Mouse (Mus musculus) frontal cortex, adult 2 months (tissue): Measurements from ENCODE around the gene Btg4. TPM values are rescaled to one million over a fixed set of nuclear protein-coding genes. Genes with fewer than 3 reads are reported as not detected.
A peak's percentile ranks its signal among the peaks of the same experiment; 100 is the strongest.

Source experiments
- DNase-seq, 2 experiments: peaks; one replicate each; pipeline ENCODE4 v3.0.0; 2022; ENCODE audit warnings: low spot score in 1 of 2; ENCODE audit errors: extremely low spot score in 1 of 2
- polyA plus RNA-seq: library from polyadenylated mRNA; depleted of rRNA; stranded (reverse); fragments of >200 nt; gene quantifications from 2 replicates; pipeline ENCODE4 v1.2.3, GENCODE M21; 2012; rRNA removed

Btg4 gene
- polyA plus RNA-seq, 1 experiment: not detected

DNA sequence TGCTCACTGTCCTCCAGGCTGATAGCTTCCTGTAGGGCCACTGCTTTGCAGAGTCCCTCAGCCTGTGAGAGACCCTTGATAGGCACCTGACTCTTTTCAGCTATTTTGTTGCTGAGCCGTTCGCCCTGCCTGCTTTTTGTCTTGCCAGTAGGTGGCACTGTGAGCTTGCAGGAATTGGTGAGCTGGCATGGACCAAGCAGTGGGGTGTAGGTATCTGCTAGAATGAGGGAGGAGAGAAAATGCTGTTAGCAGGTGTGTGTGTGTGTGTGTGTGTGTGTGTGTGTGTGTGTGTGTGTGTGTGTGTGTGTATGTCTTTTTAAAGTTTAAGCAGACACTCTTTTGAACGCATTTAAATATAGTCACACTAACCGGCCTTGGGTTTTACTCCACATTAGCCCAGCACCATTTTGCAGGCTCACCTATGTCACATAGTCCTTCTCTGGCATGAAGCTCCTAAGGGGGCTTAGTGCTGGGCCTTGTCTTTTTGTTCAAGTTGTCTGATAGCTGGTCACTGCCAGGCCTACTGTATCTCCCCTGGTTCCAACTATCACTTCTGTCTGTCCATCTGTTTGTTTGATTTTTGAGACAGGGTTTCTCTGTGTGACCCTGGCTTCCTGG, 101.2 kb downstream of the Btg4 start:
- DNase-seq: peak; percentile 55 to 91

GRCm38 (mm10) chr9:51163989-51164388, 103.3 kb downstream of the Btg4 start:
- DNase-seq: no peak

DNA sequence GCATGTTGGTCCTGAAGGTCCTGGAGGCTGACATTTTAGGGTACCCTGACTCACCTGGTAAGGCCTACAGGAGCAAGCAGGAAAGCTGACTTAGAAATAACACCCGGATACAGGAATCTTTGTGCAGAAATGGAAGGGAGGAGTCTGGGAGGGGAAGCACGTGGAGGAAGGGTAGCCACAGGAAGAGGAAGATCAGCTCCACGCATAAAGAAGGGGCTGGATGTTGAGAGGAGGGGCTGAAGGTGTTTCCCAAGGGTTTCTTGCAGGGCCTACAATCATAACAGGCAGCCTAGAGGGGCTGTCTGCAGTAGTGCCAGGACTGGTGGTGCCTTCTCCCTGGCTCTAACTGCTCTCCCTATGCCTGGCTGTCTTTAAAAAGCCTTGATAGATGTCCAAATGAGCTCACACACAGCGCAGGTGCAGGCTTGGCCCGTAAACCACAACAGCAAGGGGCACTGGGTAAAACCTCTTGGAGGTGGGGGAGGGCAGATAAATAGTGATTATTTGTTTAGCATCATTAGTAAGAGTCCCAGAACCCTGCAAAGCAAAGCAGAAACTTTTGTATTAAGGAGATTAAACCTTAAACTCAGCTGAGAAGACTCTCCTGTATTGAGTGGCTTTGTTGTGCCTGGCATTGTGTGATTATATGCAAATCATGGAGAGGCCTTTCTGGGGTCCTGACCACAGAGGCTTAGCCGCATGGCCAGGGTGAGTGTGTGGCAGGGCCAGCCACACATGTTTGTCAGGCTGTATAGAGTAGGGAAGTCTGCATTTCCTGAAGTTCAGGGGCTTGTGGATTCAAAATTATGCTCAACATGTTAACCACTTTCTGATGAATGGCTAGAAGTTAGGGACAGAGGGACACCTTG, 104.8 kb downstream of the Btg4 start, which contains the start of gene Gm32742:
Gene Gm32742, minus strand, starts transcription at position 206 of the 869 bp plus-strand sequence.
- DNase-seq: no peak

GRCm38 (mm10) chr9:51167954-51168353, 107.3 kb downstream of the Btg4 start:
- no peak for DNase-seq

DNA sequence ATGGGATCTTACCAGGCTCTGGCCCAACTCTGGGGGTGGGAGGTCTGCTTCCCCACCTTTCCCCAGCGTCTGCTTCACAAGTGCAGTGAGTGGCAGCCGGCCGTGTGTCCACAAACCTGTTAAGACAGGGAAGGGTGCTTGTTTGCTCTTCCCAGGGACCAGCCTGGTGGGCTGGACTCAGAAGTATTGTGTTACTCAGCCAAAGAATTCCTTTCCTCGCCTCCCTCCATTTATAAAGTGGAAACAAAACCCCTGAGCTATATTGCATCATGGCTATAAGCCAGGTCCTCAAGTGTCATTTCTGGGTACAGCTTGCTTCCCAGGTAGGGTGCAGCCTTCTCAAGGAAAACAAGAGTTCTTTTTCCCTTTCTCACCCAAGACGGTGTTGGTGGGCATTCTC, 108.0 kb downstream of the Btg4 start:
- DNase-seq: no peak

DNA sequence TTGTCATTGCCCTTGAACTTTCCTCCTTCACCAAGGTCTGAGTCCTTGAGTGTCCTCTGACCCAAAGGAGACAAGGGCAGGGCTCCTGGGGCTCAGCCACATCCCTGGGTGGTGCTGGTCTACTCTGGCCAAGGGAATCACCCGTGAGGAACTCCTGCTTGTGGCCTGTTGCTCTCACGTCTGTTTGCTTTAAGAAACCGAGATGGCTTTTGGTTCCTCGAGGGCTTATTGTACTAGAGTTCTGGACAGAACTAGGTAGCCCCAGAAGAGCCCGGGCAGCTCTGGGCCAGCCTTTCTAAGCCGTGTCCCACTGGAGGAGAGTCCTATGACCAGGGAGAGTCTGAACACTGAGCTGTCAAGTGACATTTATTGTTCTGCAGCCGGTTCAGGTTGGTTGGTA, 108.4 kb downstream of the Btg4 start:
- DNase-seq: no peak

Other genes with a start within 250 kb of the Btg4 start
- gene Ppp2r1b, start 215.6 kb upstream of the Btg4 start, polyA plus RNA-seq: 14.0 and 16.8 TPM in 2 replicates
- 18.0 and 22.4 TPM in 2 replicates for gene Sik2, start 51.8 kb upstream of the Btg4 start, polyA plus RNA-seq
- gene Layn, start 16.2 kb downstream of the Btg4 start, polyA plus RNA-seq: 3.9 and 4.8 TPM in 2 replicates
- gene 4833427G06Rik, start 41.2 kb downstream of the Btg4 start, polyA plus RNA-seq: not detected in 2 replicates
- gene Gm32742, start 104.6 kb downstream of the Btg4 start, polyA plus RNA-seq: 0.02 TPM in 1 of 2 replicates, not detected in the other
- 0.22 and 0.23 TPM in 2 replicates for gene Pou2af1, start 152.8 kb downstream of the Btg4 start, polyA plus RNA-seq
- 3.6 and 4.4 TPM in 2 replicates for gene Colca2, start 217.7 kb downstream of the Btg4 start, polyA plus RNA-seq